Mouse (Mus musculus) intestine, embryonic 14.5 days (tissue): ENCODE results near the gene Dock6. TPM values are rescaled to one million over a fixed set of nuclear protein-coding genes. Genes with fewer than 3 reads are reported as not detected.
"Not testable (repeated sequence)": the region's sequence is repeated elsewhere in the genome, so short reads cannot be mapped to it uniquely, and the experiment has no call there.

Experiments
- ATAC-seq: fragments of 200-750 bp; cut with Nextera tagmentation; replicated peaks from 2 replicates; pipeline ENCODE4 v1.8.0; 2017; ENCODE audit warnings: low read depth, moderate number of reproducible peaks, moderate TSS enrichment, moderate library complexity; ENCODE audit not compliant: low FRiP score, low TSS enrichment
- DNase-seq: peaks from one replicate; pipeline ENCODE4 v3.0.0-alpha.2; 2018; ENCODE audit warnings: low spot score
- H3K27ac ChIP-seq: fragments of 300-500 bp; sonication (generic); 2 replicates; pipeline ENCODE4 v1.5.1; 2014; ENCODE audit warnings: low read depth, mild to moderate bottlenecking, control low read depth
- H3K27me3 ChIP-seq: fragments of 300-500 bp; sonication (generic); replicated peaks from 2 replicates; pipeline ENCODE4 v1.6.1; 2014; ENCODE audit warnings: low read length, control low read depth; ENCODE audit not compliant: control insufficient read depth, insufficient read depth
- H3K36me3 ChIP-seq: fragments of 300-500 bp; sonication (generic); 2 replicates; pipeline ENCODE4 v1.6.1; 2014; ENCODE audit warnings: low read length, control low read depth; ENCODE audit not compliant: control insufficient read depth, insufficient read depth
- H3K4me1 ChIP-seq: fragments of 300-500 bp; sonication (generic); replicated peaks from 2 replicates; pipeline ENCODE4 v1.6.1; 2014; ENCODE audit warnings: low read length, control low read depth, mixed read lengths; ENCODE audit not compliant: control insufficient read depth, insufficient read depth
- H3K4me2 ChIP-seq: fragments of 300-500 bp; sonication (generic); 2 replicates; pipeline ENCODE4 v1.6.1; 2014; ENCODE audit warnings: low read length
- H3K4me3 ChIP-seq: fragments of 300-500 bp; sonication (generic); 2 replicates; pipeline ENCODE4 v1.5.1; 2014; ENCODE audit warnings: low read depth, low read length, control low read depth, mixed read lengths
- H3K9ac ChIP-seq: fragments of 300-500 bp; sonication (generic); 2 replicates; pipeline ENCODE4 v1.6.1; 2014; ENCODE audit warnings: mild to moderate bottlenecking, low read length
- H3K9me3 ChIP-seq: fragments of 300-500 bp; sonication (generic); 2 replicates; pipeline ENCODE4 v1.6.1; 2016; ENCODE audit warnings: low read length, control low read depth; ENCODE audit not compliant: control insufficient read depth
- WGBS: fragments of 180-500 bp; shearing (Covaris S2); extraction: QIAGEN DNeasy Blood & Tissue Kit; methylation state at CpG from one replicate; pipeline ENCODE4 v1.1.7; 2014; 5-methylcytosine and 5-hydroxymethylcytosine counted together
- polyA plus RNA-seq: library from polyadenylated mRNA; unstranded; fragments of >200 nt; fragmentation: Nextera tagmentation; extraction: Ambion mirVana; gene quantifications from 2 replicates; pipeline ENCODE4 v1.2.1, GENCODE M21; 2014

Dock6 gene
- polyA plus RNA-seq, 1 experiment from 2014 or later, result 39.4 TPM

DNA sequence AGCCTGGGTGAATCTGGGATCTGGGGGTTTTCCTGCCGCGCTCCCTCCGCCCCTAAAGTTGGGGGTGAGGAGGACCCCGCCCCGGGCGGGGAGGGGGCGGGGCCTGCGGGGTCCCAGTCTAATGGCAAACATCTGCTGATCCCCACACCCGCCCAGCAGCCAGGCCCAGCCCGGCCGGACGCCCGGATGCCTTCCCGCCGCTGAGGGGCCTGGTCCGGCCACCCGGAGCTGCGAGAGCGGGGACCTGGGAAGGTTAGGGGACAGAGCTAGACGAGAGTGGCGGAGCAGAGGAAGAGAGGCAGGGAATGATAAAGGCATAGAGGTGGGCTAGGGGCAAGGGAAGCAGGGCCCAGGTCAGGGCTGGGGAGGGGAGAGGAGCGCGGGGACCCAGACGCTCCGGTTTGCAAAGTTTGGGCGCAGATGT is 54.5 kb downstream of the Dock6 start:
- DNase-seq (peak; percentile 85), ATAC-seq (peak; percentile 73)
- Histone ChIP-seq H3K4me3 (peak overlapping the region; percentile 89), H3K4me2 (peak overlapping the region; percentile 56), H3K4me1 (peaks cover 22% of the 10 kb centered on the region), H3K9me3 (no peaks in the 10 kb centered on the region), H3K9ac (peak overlapping the region; percentile 93), H3K27me3 (no peaks in the 10 kb centered on the region), H3K36me3 (peaks cover 42% of the 10 kb centered on the region), H3K27ac (peak overlapping the region; percentile 95)
- 1% methylated on average over 26 of the region's 26 CpGs for WGBS

DNA sequence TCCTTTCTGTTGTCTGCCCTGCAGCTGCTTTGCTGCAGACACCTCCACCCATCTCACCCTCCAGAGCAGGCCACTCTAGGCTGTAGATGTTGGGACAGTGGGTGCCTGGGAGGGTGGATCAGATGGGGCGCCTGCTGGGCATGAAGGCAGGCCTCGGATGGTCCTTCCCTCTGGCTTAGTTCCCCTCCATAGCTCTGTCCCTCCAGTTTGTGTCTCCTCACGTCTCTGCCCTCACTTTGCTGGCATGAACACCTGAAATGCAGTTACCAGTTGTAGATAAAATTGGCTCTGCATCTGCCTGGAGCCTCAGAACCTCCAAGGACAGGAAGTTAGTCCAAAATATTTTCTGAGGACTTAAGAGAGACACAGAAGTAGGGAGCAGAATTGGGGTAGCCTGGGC is 55.5 kb downstream of the Dock6 start:
- Histone ChIP-seq H3K27ac (peak overlapping the region; percentile 71; the same call in 1 of the 2 replicates), H3K27me3 (no peaks in the 10 kb centered on the region), H3K9me3 (no peaks in the 10 kb centered on the region), H3K4me1 (peaks cover 31% of the 10 kb centered on the region), H3K4me2 (peak overlapping the region; percentile 56), H3K4me3 (peak overlapping the region; percentile 89), H3K36me3 (peaks cover 43% of the 10 kb centered on the region), H3K9ac (peak overlapping the region; percentile 5; the same call in 1 of the 2 replicates)
- ATAC-seq (no peak), DNase-seq (no peak)
- WGBS, result 69% methylated on average over 3 of the region's 3 CpGs

DNA sequence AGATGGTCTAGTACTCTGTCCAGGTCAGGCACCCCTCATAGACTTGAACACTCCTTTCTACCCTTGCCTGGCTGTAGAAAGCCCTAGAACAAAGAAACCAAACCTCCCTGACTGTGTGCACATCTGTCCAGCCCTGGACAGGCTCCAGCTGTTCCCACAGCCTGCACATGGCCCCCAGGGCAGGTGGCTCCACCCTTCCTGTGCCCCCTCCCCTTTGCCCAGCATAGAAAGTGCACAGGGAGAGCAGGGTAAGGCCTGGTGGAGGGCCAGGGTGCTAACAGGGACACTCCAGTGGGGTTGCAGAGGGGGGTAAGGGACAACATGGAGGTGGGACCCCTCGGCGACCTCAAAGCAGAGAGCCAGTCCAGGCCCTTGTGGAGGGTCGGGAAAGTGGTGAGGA is 56.2 kb downstream of the Dock6 start:
- H3K9ac ChIP-seq, result peak overlapping the region; percentile 25
- peak overlapping the region; percentile 89 for H3K4me3 ChIP-seq
- WGBS, result 43% methylated on average over 3 of the region's 3 CpGs
- peaks cover 43% of the 10 kb centered on the region for H3K36me3 ChIP-seq
- peak; percentile 58 for DNase-seq
- no peak for ATAC-seq
- H3K4me1 ChIP-seq, result peaks cover 35% of the 10 kb centered on the region
- H3K27ac ChIP-seq, result peak overlapping the region; percentile 71
- H3K4me2 ChIP-seq, result peak overlapping the region; percentile 56
- no peaks in the 10 kb centered on the region for H3K9me3 ChIP-seq
- H3K27me3 ChIP-seq, result no peaks in the 10 kb centered on the region

GRCm38 (mm10) chr9:21795579-21795978 is 56.9 kb downstream of the Dock6 start:
- ATAC-seq, result no peak
- H3K9me3 ChIP-seq, result no peaks in the 10 kb centered on the region
- H3K4me3 ChIP-seq, result no peak overlapping the region
- WGBS, result 73% methylated on average over 5 of the region's 5 CpGs
- H3K36me3 ChIP-seq, result peaks cover 38% of the 10 kb centered on the region
- peak overlapping the region; percentile 56 for H3K4me2 ChIP-seq
- H3K27me3 ChIP-seq, result no peaks in the 10 kb centered on the region
- no peak for DNase-seq
- peaks cover 35% of the 10 kb centered on the region for H3K4me1 ChIP-seq
- H3K9ac ChIP-seq, result no peak overlapping the region
- no peak overlapping the region; the same call in 1 of the 2 replicates for H3K27ac ChIP-seq

DNA sequence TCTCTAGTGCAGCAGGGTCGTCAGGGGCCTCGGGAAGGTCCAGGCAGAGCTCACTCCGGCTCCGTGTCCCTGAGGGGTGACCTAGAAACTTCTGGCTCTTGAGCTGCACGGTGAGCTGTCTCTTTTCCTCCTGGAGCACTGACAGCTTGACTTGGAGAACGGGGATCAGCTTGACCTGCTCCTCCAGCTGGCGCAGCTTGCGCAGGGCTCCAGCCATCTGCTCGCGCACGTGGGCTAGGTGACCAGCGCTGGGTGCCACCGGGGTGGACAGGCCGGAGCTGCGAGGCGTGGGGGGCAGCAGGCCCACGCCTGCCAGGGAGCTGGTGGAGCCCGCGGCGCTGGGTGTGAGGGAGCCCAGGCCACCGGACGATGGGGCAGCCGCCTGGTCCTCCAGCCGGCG is 57.5 kb downstream of the Dock6 start:
- no peak for ATAC-seq
- H3K27ac ChIP-seq, result no peak overlapping the region
- DNase-seq, result no peak
- H3K9ac ChIP-seq, result no peak overlapping the region
- no peaks in the 10 kb centered on the region for H3K27me3 ChIP-seq
- H3K36me3 ChIP-seq, result peaks cover 43% of the 10 kb centered on the region
- peaks cover 35% of the 10 kb centered on the region for H3K4me1 ChIP-seq
- no peak overlapping the region for H3K4me3 ChIP-seq
- WGBS, result 92% methylated on average over 25 of the region's 25 CpGs
- H3K9me3 ChIP-seq, result no peaks in the 10 kb centered on the region
- H3K4me2 ChIP-seq, result no peak overlapping the region

DNA sequence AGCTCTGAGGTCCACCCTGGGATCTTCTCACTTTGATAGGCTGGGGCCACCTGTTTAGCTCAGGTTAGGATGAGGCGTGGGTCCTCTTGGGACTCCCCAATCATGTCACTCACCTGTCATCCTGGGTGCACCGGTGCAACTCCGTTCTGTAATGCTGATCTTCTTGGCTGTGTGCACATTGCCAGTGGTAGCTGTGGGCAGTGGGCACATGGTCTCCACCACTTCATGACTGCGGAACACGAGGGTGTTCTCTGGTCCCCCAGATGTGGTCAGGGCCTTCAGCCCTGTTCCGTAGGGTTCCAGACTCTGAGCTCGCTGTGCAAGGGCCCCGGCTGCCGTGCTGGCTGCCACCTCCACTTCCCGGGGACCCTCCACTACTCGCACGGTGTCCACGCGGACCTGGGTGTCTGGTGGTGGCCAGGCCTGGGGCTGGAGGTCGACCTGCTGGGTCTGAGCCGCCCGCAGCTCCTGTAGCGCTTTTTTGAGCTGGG is 58.0 kb downstream of the Dock6 start:
- Histone ChIP-seq H3K9me3 (no peaks in the 10 kb centered on the region), H3K4me2 (no peak overlapping the region), H3K27me3 (no peaks in the 10 kb centered on the region), H3K9ac (no peak overlapping the region), H3K36me3 (peaks cover 48% of the 10 kb centered on the region), H3K4me1 (peaks cover 35% of the 10 kb centered on the region), H3K27ac (no peak overlapping the region), H3K4me3 (no peak overlapping the region)
- WGBS, result 93% methylated on average over 18 of the region's 18 CpGs
- DNase-seq, result no peak
- ATAC-seq, result no peak

DNA sequence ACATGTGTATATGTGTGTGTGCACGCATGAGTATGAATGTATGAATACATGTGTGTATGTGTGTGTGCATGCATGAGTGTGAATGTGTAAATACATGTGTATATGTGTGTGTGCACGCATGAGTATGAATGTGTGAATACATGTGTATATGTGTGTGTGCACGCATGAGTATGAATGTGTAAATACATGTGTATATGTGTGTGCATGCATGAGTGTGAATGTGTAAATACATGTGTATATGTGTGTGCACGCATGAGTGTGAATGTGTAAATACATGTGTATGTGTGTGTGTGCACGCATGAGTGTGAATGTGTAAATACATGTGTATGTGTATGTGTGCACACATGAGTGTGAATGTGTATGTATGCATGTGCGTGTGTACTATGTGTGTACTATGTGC is 58.9 kb downstream of the Dock6 start:
- Histone ChIP-seq H3K4me1 (peaks cover 31% of the 10 kb centered on the region), H3K36me3 (peaks cover 57% of the 10 kb centered on the region)
- ATAC-seq, H3K4me3 ChIP-seq, H3K4me2 ChIP-seq, H3K27ac ChIP-seq, H3K9me3 ChIP-seq, DNase-seq, H3K27me3 ChIP-seq, H3K9ac ChIP-seq: not testable (repeated sequence)
- 96% methylated on average over 6 of the region's 6 CpGs for WGBS

GRCm38 (mm10) chr9:21792644-21793043 is 59.8 kb downstream of the Dock6 start:
- Histone ChIP-seq H3K36me3 (peaks cover 61% of the 10 kb centered on the region), H3K4me3 (no peak overlapping the region), H3K4me1 (peaks cover 34% of the 10 kb centered on the region), H3K9me3 (no peaks in the 10 kb centered on the region), H3K4me2 (peak overlapping the region; percentile 17), H3K27me3 (no peaks in the 10 kb centered on the region), H3K27ac (no peak overlapping the region), H3K9ac (no peak overlapping the region)
- WGBS, result 44% methylated on average over 8 of the region's 8 CpGs
- DNase-seq (no peak), ATAC-seq (no peak)

GRCm38 (mm10) chr9:21791861-21792260 is 60.6 kb downstream of the Dock6 start:
- WGBS, result 72% methylated on average over 8 of the region's 8 CpGs
- no peak for DNase-seq
- ATAC-seq, result no peak
- Histone ChIP-seq H3K27me3 (no peaks in the 10 kb centered on the region), H3K4me2 (no peak overlapping the region), H3K9me3 (no peaks in the 10 kb centered on the region), H3K4me3 (no peak overlapping the region), H3K9ac (no peak overlapping the region), H3K36me3 (peaks cover 61% of the 10 kb centered on the region), H3K27ac (no peak overlapping the region), H3K4me1 (peaks cover 28% of the 10 kb centered on the region)
